Mouse (Mus musculus) erythroblast, embryonic 14.5 days (primary cell): ENCODE measurements around the gene Slc25a45.

Source experiments
- GATA1 ChIP-seq: IDR thresholded peaks from 2 replicates; pipeline ENCODE4 v1.6.1; 2012; ENCODE audit warnings: low read length, inconsistent platforms, mixed read lengths
- TAL1 ChIP-seq: IDR thresholded peaks from 3 replicates; pipeline ENCODE4 v1.6.1; 2012; ENCODE audit warnings: low read length, inconsistent platforms, mixed read lengths

DNA sequence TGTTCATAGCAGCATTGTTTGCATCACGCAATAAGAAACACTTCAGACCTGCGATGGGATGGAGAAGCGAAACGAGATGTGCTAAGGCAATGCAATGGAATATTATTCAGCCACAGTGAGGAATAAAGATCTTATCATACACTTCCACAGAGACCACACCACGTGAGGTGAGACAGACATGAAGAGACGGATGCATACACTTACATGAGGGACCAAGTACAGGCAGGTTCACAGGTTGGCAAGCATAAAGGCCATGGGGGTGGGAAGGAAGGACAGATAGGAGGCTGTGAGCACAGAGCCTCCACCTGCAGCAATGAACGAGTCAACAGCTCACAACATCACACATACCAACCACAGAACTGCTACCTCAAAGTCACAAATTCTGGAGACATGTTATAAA, 46.8 kb upstream of the Slc25a45 start:
- TF ChIP-seq GATA1 (no peak), TAL1 (no peak)
